Mouse (Mus musculus) G1E (cell line): ENCODE measurements around the gene Ribc2.

Source experiments
- CTCF ChIP-seq: IDR thresholded peaks from 2 replicates; pipeline ENCODE4 v1.5.1; 2012; ENCODE audit warnings: low read depth, low read length, inconsistent platforms, mixed read lengths
- GATA1 ChIP-seq: IDR thresholded peaks from 2 replicates; pipeline ENCODE4 v1.6.1; 2012; ENCODE audit warnings: borderline replicate concordance, low read length, inconsistent platforms, mixed read lengths
- TAL1 ChIP-seq: conservative IDR thresholded peaks from 2 replicates; pipeline ENCODE4 v1.6.1; 2012; ENCODE audit warnings: low read depth, low read length, inconsistent platforms, mixed read lengths

DNA sequence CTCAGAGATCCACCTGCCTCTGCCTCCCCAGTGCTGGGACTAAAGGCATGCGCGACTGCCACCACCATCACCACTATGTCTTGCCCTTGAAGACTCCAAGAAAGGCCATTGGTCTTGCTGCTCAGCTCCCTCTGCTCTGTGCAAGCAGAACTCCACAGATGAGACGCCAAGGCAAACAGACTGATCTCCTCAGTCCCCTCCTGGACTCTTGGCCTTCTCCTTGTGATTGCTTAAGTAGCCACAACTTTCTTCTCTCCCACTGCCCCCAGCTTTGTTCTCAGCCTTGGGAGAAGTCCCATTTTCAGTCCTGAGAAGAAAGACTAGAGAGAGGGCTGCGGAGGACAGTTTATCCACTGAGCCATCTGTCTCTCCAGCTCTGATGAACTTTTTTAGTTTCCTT, 50.2 kb downstream of the Ribc2 start:
- TF ChIP-seq CTCF (no peak), GATA1 (no peak), TAL1 (no peak)
